Mouse (Mus musculus) mesoderm, embryonic 11.5 days (tissue): ENCODE measurements around the gene Casp2.

ENCODE experiments used
- DNase-seq: peaks from one replicate; pipeline ENCODE4 v3.0.0-alpha.2; 2012; ENCODE audit warnings: low read depth, low spot score

Casp2 gene

DNA sequence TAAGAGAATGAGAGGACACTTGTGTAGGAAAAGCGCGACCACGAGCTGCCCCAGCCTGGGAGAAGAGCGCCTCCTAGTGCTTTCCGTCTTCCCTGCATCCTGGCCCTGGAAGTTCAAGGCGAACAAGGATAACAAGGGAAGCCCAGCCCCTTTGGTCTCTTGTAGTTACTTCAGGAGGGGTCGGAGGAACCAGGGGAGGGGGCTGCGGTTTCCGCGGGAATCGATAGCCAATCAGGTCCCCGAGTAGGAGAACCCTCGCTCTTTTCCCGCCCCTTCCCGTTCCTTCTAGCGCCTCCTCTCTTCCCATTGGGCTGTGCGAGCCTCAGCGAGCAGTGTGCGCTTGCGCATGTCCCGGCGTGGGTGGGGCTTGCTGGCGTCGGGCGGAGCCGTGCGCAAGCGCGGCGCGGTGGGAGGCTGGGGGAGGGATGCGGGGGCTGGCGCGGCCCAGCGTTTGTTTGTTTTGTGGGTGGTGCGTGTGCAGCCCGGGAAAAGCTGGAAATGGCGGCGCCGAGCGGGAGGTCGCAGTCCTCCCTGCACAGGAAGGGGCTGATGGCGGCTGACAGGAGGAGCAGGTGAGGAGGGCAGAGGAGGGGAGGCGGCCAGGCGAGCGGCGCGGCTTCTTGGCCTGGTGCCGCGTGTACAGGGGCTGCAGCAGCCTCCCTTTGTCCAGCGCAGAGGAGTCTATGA is at the start of gene Casp2:
TSS of gene Casp2 (plus strand) at position 360 of the 687 bp plus-strand sequence.
- DNase-seq, result peak; percentile 99

DNA sequence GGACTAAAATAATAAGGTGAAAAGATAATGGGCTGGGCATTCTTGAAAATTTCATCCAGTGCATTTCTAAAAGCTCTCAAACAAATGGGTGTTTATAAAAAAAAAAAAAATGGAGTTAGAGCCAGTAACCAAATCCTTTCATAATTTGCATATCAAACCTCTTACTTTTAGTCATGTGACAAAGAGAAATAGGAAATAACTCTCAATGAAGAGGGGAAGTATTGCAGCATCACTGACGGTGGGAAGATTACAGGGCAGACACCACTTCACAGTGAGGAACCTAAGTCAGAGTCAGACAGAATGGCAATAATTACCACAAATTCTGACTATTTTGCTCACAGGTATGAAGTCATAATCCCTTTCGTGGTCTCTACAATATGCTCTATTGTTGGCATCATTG is 49.8 kb upstream of the Casp2 start, which contains the start of gene Tas2r144:
TSS of gene Tas2r144 (plus strand) at position 301 of the 400 bp plus-strand sequence.
- no peak for DNase-seq

DNA sequence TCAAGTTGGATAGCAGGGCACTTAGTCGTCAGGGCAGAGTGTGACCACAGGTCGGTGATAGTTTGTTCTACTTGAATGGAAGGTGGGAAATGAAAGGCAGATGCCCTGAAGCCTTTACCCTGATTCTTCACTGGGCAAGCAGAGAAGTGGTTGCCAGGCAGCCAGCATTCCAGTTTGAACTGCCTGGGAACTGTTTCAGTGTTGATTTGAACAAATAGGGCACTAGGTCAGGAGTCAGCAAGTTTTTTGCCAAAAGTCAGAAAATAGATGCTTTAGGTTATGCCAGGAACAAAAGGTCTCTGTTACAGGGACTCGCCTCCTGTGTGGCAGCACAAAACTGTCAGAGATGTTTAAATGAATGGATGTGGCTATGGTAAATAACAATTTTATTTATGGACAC is 42.5 kb upstream of the Casp2 start:
- DNase-seq, result no peak

DNA sequence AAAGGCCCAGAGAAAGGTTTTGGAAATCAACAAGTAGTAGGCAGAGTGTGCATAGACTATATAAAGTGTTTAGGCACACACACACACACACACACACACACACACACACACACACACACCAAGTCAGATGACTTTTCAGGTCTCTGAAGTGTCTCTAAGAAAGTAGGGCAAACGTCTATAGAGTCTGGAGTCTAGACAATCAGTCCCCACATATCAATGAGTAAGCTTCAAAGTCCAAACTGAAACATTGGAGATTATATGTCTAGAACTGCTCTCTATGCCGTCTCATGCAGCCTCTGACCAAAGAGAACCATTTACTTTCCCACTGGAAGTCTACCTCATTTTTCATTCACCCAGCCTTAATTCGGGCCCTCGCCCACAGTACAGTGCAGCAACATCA is 39.7 kb upstream of the Casp2 start:
- DNase-seq, result no peak

DNA sequence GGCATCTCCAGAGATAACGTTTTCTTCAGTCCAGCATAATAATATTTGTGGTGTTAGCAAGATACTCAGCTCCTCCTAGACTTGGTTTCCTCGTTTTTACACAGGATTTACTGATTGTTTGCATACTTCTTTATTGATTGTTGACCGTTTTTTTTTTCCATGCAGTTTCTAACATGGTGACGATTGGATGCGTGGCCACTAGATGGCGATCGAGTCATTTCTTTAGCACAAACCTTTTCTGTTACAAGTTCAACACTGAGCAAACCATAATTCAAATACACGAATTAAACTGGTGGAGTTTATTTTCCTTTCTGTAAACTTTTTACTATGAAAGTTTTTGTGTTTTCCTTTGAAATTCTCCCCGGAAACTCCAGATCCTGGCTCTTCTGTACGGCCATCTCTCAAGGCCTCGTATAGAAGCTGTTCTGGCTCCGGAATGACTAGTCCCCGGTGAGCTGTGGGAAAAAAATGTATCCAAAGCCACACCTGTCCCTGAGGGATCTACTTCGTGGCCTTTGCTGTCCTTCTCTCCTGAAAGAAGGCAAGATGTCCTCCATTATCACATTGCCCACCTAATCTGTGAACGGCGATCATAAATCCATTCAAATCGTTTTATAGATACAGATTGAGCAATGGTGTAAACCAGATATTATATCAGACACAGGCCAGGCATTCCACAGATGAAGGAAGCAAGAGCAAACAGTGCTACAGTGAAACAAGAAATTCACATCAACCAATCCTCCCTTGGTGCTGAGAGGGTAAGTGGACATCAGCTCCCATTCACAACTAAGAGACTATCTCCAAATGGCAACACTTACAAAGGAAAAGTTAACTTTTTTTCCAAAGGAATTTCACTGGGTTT is 37.3 kb upstream of the Casp2 start:
- peak; percentile 78 for DNase-seq

DNA sequence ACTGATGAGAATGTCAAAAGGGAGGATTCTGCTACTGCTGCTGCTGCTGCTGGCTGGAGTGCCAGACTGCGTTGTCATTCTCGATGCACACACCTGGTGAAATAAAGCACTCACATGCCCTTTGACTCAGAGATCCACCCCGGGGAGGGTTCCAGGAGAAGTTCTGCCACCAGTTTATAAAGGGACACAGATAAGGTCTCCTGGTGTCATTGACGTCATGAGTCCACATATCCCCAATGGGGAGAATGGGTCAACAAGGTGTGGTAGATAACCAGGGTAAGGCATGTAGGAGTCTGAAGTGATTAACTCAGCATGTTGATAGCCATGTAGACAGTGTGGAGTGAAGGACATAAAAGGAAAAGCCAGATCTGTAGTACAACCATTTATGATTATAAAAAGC is 35.2 kb upstream of the Casp2 start:
- no peak for DNase-seq

DNA sequence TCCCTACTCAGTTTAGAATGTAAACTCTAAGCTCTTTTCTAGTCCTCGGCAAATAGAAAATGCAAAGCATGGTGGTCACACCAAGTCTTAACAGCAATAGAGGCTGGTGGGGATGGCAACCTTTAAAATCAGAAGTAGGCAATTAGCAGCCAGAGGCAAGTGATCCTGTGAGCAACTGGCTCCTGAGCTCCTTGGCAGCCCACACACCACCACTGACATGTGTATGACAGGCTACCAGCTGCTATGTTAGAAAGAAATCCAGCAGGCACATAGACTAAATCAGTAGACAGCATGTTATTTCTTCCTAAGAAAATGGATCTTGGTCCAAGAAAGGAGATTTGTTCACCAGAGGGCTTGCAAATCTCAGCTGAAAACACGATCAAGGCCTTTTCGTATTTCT is 33.6 kb upstream of the Casp2 start:
- no peak for DNase-seq

DNA sequence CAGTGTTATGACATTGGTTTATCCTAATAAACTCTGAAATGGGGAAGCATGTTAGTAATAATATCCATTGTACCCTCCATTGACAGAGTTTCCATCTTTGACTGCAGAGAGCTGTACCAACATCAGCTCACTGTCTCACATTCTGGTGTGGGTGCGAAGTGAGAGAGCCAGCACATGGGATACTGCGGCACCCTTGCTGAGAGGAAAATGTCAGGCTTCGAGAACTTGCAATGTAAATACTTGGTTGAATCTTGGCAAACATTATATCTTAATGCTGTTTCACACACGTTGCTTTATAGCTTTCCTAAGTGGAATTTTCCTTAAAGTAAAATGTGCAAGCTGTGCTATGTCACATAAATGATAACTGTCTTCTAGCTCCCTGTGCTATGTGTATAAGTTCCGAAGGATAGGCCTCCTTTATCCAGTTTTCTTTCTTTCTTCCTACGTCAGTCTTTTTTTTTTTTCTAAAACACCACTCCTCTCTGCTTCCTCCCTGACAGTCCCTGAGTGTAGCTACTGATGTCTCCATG is 27.4 kb upstream of the Casp2 start:
- DNase-seq, result no peak

DNA sequence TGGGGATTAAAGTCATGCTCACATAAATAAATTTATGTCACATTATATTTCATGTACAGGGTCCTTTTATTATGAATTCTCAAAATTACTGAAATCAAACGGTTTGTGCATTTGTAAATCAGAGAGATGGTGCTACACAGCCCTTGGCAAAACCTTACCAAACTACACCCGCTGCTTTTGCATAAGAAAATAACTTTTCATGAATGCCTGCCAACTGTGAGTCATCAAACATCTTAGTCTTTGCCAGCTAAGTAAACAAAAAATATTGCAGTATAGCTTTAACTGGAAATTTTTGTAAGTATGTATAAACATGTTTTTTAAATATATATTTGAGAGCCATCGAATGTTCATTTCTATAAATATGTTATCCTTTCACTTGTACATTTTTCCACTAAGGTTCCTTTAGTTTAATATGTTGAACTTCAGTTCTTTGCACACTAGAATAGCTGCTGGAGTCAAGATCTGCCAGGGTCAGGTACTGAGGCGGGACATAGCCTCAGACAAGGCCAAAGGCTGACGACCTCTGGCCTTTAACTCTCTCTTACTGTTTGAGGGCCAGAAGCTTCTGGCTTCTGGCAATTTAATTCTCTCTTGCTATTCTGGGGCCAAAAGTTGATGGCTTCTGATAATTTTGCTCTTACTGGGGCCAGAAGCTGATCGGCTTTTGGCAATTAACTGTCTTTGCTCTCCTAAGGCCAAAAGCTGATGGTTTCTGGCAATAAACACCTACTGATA is 23.3 kb upstream of the Casp2 start:
- DNase-seq, result no peak

DNA sequence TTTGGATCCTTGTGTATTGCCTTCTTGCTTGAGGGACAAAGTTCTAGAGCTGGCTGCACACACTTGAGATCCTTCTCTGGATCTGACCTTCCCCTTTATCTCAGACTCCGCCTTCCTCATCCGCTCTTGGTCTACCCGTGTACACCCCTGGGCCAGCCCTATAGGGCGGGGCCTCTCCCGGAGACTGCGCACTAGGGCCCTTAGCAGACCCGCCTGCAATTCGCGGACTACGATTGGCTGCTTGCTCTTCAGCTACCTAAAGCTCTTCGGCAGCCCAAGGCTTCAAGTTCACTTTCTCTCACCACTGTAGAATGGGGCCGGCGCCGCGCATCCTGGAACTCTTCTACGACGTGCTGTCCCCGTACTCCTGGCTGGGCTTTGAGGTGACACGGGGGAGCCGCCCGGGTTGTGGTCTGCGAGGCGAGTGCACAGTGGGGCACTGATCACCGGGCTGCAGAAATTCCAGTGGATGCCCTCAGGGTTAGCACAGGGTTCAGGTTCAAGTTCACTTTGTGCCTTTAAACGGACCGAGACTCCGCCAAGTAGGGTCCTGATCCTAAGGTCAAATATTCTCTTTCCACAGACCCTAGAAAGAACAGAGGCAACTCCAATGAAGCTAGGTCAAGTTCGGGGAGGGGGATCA is 19.0 kb upstream of the Casp2 start, which contains the start of gene Gstk1:
TSS of gene Gstk1 (plus strand) at position 225 of the 643 bp plus-strand sequence.
- DNase-seq, result peak; percentile 88

DNA sequence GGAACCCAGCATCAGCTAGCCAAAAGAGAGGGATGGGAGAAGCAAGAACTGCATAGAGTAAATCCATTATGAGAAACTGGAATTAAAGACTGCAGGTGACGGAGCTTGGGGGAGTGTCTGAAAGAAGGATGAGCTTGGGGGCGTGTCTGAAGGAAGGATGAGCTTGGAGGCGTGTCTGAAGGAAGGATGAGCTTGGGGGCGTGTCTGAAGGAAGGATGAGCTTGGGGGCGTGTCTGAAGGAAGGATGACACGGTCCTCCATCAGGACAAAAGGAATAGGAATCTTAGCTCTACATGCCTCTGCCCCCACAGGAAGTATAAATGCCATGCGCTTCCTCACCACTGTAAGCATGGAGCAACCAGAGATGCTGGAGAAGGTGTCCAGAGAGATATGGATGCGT is 17.6 kb upstream of the Casp2 start:
- peak; percentile 43 for DNase-seq

DNA sequence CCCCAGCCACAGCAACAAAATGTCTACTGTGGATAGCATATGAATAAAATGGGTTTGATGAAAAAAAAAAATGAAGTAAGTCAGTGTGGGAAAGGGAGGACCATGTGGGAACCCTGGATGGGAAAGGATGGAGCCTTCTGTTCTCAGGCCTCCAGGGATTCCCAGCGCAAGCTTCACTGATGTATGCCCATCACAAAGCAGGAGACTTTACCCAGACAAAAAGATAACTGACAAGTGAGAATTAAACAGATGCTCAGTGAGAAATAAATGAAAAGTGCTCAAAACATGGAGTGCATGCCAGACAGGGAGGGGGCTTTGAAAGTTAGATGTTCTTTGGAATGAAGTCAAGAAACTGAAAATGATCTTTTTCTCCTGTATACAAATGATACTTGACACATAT is 16.8 kb upstream of the Casp2 start:
- DNase-seq, result no peak

DNA sequence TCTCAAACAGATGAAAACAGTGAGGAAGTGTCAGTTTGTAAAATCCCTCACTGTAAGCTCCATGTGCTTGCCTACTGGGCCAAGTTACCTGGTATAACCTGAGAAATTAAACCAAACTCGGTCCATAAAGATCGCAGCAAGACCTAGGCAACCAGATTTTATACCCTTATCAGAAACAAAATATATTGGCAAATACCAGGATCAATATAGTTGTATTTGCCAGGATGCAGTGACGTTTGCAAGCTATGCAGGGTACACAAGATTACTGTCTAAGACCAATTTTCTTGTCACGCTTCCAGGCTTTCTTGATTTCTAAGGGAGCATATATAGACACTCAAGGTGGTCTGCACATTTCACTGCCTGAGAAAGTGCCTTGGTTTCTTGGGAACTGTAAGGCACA is 13.0 kb upstream of the Casp2 start:
- DNase-seq, result no peak

DNA sequence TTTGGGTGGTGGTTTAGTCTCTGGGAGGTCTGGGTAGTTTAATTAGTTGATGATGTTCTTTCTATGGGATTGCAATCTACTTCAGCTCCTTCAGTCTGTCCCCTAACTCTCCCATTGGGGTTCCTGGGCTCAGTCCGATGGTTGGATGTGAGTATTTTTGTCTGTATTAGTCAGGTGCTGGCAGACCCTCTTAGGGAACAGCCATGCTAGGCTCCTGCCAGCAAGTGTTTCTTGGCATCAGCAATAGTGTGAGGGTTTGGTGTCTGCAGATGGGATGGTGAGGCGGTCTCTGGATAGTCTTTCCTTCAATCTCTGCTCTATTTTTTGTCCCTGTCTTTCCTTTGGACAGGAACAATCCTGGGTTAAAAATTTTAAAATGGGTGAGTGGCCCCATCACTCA is 11.7 kb upstream of the Casp2 start:
- DNase-seq, result no peak

DNA sequence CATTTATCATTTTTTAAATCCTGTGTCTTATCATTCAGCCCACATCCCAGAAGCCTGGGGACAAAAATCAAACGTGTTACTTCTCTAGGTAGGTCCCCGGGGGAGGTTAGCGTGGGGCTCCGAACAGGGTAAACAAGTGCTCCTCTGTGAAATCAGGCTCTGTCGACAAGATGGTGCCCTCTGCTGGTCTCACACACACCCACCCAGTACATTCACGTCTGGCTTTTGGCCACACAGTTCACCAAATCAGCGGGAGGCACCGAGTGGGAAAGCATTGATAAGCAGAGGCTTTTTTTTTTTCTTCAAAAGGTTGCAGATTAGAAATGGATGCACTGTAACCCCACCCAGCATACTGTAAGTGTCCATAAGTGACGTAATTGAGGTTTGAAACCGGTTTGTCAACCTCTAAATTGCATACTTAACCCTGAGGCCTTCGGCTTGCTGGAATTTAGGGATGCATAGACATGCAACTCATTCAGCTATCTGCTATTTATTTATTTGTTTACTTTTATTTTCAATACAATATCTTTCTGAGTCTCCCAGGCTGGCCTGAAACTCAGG is 7.4 kb upstream of the Casp2 start:
- peak; percentile 59 for DNase-seq

DNA sequence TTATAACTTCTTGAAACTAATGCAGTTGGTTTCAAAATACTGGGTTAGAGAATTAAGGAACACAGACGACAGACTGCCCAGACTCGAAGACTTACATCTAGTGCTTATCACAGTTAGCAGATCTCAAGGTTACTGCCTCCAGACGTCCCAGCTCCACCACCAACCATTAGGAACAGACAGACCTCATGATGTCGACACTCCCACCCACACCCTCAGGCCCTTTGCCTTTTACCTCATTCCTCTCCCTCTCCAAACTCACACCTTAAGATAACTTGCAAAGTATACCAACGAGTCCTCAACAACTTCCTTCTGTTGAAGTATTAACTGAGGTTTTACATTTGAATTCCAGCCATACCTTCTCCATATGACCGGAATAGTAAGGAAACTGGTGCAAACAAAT is 4.4 kb upstream of the Casp2 start:
- no peak for DNase-seq

DNA sequence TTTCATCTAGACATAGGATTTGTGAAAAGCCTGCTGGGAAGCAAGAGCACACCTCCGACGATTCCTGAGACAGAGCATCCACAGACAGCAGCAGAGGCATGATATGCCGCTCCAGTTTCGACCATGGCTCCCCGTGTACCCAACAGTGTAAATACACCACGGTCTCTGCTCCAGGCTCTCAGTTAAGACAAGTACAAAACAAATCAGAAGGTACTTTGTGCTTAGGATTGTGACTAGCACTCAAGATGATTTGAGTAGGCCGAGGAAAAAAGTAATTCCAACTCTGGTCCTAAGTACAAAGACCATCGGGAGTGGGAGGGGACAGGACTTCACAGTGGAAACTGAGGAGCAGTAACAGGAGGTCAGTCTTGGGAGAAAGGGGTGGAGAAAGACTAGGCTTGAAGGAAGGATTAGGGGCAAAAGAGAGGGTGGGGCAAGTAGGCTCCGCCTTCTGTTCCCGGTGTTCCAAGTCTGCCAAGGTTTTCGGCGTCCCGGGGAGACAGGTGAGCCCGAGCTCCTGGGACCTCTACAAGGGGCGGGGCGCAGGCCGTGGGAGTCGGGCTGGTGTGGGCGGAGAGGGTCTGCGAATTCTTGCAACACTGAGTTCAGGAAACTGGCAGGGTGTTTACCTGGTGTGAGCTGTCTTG is 3.1 kb upstream of the Casp2 start, which contains the start of gene Tmem139:
TSS of gene Tmem139 (plus strand) at position 447 of the 647 bp plus-strand sequence.
- no peak for DNase-seq

DNA sequence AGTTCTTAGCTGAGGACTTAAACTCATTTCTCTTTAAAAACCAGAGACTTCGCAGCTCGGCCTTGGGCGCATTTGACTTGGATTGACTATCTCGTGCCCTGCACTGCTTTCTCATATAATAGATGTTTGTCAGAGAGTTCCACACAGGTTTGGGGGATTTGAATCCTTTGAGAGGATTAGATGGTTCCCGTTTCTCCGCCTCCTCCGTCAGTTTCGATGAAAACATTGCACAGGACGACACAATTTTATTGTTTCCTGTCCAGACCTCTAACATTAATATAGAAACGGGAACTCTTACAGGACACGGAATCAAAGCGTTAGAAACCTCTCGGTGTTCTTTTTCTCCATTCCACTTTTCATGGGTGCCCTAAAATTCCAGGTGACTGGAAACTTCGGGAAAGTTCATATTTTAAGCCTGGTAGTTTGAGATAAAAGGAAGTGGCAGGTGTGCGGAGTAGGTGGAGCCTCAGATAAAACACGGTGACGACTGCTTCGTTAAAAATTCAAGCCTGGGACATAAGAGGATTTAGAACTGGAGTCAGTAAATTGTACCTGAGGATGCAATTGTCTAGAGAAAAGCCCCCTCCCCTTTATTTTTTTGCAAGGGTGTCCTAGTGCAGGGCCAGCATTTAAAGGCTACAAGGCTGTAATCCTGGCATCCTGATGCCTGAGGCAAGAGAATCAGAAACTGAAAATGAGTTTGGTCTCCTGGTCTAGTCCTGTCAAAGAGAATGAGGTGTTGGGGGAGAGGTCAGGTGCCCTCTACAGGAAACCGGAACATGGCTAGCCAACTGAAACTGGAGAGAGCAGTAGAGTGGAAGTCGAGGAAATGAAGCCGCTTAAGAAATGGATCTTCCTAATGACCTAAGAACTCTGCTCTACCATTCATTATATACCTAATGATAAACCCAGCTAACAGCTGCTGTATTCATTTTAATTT is 876 bp downstream of the Casp2 start:
- DNase-seq, result peak; percentile 23

DNA sequence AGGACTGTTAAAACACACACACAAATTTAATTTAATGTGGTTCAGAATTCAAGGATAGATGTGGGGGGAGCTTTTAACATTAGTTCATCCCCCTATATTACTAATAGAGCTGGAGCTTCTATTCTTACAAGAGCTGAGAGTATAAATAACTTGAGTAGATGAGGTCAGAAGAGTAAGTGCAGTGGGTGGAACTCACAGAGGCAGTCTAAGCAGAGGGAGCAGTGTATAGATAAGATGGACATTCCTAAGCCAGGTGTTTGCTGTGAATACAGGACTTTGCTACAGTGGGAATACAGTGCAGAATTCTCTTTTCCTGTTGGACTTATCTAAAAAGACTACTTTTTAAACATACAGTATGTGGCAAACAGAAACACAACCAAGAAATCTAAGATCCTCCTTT is 6.0 kb downstream of the Casp2 start:
- no peak for DNase-seq
